Mouse (Mus musculus) neural tube, embryonic 10.5 days (tissue): ENCODE measurements around the gene Prkca.

Experiments
- DNase-seq: peaks from one replicate; pipeline ENCODE4 v3.0.0-alpha.2; 2017; ENCODE audit warnings: low spot score; ENCODE audit errors: extremely low spot score

The Prkca gene

GRCm38 (mm10) chr11:108210749-108211148 is 133.0 kb downstream of the Prkca start:
- DNase-seq, result no peak

- DNase-seq, result no peak
Observed at GRCm38 (mm10) chr11:108206602-108207001, 137.1 kb downstream of the Prkca start.

- no peak for DNase-seq
Observed at GRCm38 (mm10) chr11:108204895-108205248, 138.9 kb downstream of the Prkca start.

GRCm38 (mm10) chr11:108204202-108204894 is 139.4 kb downstream of the Prkca start:
- DNase-seq, result no peak

- no peak for DNase-seq
Observed at GRCm38 (mm10) chr11:108202835-108203234, 140.9 kb downstream of the Prkca start.

GRCm38 (mm10) chr11:108200679-108201586 is 142.8 kb downstream of the Prkca start:
- no peak for DNase-seq

- DNase-seq, result no peak
Observed at GRCm38 (mm10) chr11:108199429-108199985, 144.2 kb downstream of the Prkca start.

GRCm38 (mm10) chr11:108198592-108198991 is 145.1 kb downstream of the Prkca start:
- no peak for DNase-seq

GRCm38 (mm10) chr11:108197427-108198218 is 146.1 kb downstream of the Prkca start:
- DNase-seq, result no peak

GRCm38 (mm10) chr11:108196796-108197195 is 146.9 kb downstream of the Prkca start:
- no peak for DNase-seq

GRCm38 (mm10) chr11:108190298-108190697 is 153.4 kb downstream of the Prkca start:
- no peak for DNase-seq

GRCm38 (mm10) chr11:108189362-108189761 is 154.4 kb downstream of the Prkca start:
- DNase-seq, result no peak

- DNase-seq, result no peak
Observed at GRCm38 (mm10) chr11:108182421-108182820, 161.3 kb downstream of the Prkca start.

- no peak for DNase-seq
Observed at GRCm38 (mm10) chr11:108181012-108181713, 162.6 kb downstream of the Prkca start.

GRCm38 (mm10) chr11:108178802-108179201 is 164.9 kb downstream of the Prkca start:
- no peak for DNase-seq

- DNase-seq, result no peak
Observed at GRCm38 (mm10) chr11:108178258-108178657, 165.5 kb downstream of the Prkca start.

GRCm38 (mm10) chr11:108176715-108177114 is 167.0 kb downstream of the Prkca start:
- DNase-seq, result no peak

GRCm38 (mm10) chr11:108171917-108172316 is 171.8 kb downstream of the Prkca start:
- no peak for DNase-seq

GRCm38 (mm10) chr11:108171260-108171659 is 172.5 kb downstream of the Prkca start:
- no peak for DNase-seq

GRCm38 (mm10) chr11:108170107-108170506 is 173.6 kb downstream of the Prkca start:
- no peak for DNase-seq

GRCm38 (mm10) chr11:108165725-108166124 is 178.0 kb downstream of the Prkca start:
- DNase-seq, result no peak
